Mouse (Mus musculus): ENCODE data around the gene Il15ra.

GRCm38 (mm10) chr2:11767161-11767545, 62.1 kb downstream of the Il15ra start:
- no peak for TF ChIP-seq POLR2A (IDR thresholded peaks at IDR 0.05; ENCODE audit: insufficient read depth, low read length)
- TF ChIP-seq EP300 (IDR thresholded peaks at IDR 0.05; ENCODE audit: insufficient read depth, low read depth, low read length): no peak
- no peak for TF ChIP-seq CTCF (IDR thresholded peaks at IDR 0.05; ENCODE audit: low read depth, low read length)
